Mouse (Mus musculus) ES-Bruce4 (cell line): ENCODE measurements at regions not wholly inside any gene's neighbourhood (a gene's known extent, or its start where the extent isn't known, plus 50 kb on each side); places are given as distances from the start of the nearest gene placed in this dataset.

Experiments
- H3K27ac ChIP-seq: 2 replicates; pipeline ENCODE4 v1.5.1; 2012; ENCODE audit warnings: low read length, inconsistent platforms; ENCODE audit not compliant: insufficient read depth
- H3K27me3 ChIP-seq: 2 replicates; pipeline ENCODE4 v1.6.1; 2012; ENCODE audit warnings: mild to moderate bottlenecking, low read length, inconsistent platforms; ENCODE audit not compliant: control insufficient read depth, poor library complexity, insufficient read depth, severe bottlenecking
- H3K36me3 ChIP-seq: 2 replicates; pipeline ENCODE4 v1.6.1; 2012; ENCODE audit warnings: inconsistent platforms, mild to moderate bottlenecking, low read length, moderate library complexity; ENCODE audit not compliant: control insufficient read depth, poor library complexity, insufficient read depth, severe bottlenecking
- H3K4me1 ChIP-seq: one replicate; pipeline ENCODE4 v1.8.1; 2011; ENCODE audit warnings: low read length; ENCODE audit not compliant: control insufficient read depth, insufficient read depth
- H3K4me3 ChIP-seq: 2 replicates; pipeline ENCODE4 v1.5.1; 2011; ENCODE audit warnings: low read depth, mild to moderate bottlenecking, low read length
- H3K9ac ChIP-seq: 2 replicates; pipeline ENCODE4 v1.6.1; 2012; ENCODE audit warnings: low read depth, mild to moderate bottlenecking, inconsistent platforms; ENCODE audit not compliant: poor library complexity, severe bottlenecking
- H3K9me3 ChIP-seq: replicated peaks from 2 replicates; pipeline ENCODE4 v1.6.1; 2012; ENCODE audit warnings: mild to moderate bottlenecking, low read length, inconsistent platforms; ENCODE audit not compliant: control insufficient read depth, poor library complexity, insufficient read depth, severe bottlenecking
- CTCF ChIP-seq: IDR thresholded peaks from one replicate; pipeline ENCODE4 v1.8.1; 2011; ENCODE audit warnings: low read depth, low read length
- EP300 ChIP-seq: IDR thresholded peaks from 2 replicates; pipeline ENCODE4 v1.6.1; 2011; ENCODE audit warnings: low read depth, low read length; ENCODE audit not compliant: insufficient read depth
- POLR2A ChIP-seq: IDR thresholded peaks from one replicate; pipeline ENCODE4 v1.8.1; 2011; ENCODE audit warnings: low read length; ENCODE audit not compliant: insufficient read depth

DNA sequence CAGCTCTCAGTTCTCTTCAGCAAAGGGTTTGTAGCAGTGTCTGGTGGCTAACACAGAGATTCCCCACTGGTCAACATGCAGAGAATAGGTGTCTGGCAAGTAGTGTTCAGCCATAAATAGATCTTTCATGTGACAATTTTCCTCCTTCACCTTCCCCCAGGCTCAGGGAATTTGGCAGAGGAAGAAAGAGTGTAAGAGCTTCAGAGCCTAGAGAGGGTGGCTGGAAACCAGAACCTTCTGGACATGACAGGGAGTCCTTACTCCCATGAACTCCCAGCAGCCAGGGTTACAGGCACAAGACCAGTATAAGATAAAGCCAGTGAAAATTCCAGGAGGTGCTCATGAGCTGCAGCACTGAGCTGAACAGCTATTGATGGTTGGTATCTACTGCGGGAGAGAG is 251.1 kb downstream of the Nedd1 start:
- H3K36me3 ChIP-seq = no peaks in the 10 kb centered on the region

DNA sequence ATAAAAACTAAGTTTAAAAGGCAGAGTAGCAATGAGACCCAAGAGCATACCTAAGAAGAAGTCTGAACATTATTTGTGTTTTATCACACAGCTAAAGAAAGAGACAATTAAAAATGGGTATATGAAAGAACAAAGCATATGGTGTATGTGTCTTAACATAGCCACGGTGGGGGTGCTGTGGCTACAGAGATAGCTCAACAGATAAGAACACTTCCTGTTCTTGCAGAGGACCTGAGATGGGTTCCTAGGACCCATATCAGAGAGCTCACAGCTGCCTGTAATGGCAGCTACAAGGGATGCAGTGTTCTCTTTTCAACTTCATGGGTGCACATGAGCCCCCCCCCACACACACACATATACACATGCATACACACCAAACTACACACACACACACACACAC is 267.0 kb downstream of the Nedd1 start:
- Histone ChIP-seq H3K36me3 (no peaks in the 10 kb centered on the region), H3K27me3 (no peaks in the 10 kb centered on the region), H3K9ac (no peak overlapping the region), H3K4me1 (no peaks in the 10 kb centered on the region), H3K9me3 (no peaks in the 10 kb centered on the region), H3K4me3 (no peak overlapping the region), H3K27ac (no peak overlapping the region)
- TF ChIP-seq EP300 (no peak), CTCF (no peak), POLR2A (no peak)

More for the DNA sequence above, 251.1 kb downstream of the Nedd1 start:
- no peak overlapping the region for H3K4me3 ChIP-seq
- H3K9me3 ChIP-seq = no peaks in the 10 kb centered on the region
- no peak overlapping the region for H3K9ac ChIP-seq
- no peaks in the 10 kb centered on the region for H3K4me1 ChIP-seq
- TF ChIP-seq EP300 = no peak
- no peak for TF ChIP-seq POLR2A
- TF ChIP-seq CTCF = no peak
- no peak overlapping the region for H3K27ac ChIP-seq
- H3K27me3 ChIP-seq = no peaks in the 10 kb centered on the region

DNA sequence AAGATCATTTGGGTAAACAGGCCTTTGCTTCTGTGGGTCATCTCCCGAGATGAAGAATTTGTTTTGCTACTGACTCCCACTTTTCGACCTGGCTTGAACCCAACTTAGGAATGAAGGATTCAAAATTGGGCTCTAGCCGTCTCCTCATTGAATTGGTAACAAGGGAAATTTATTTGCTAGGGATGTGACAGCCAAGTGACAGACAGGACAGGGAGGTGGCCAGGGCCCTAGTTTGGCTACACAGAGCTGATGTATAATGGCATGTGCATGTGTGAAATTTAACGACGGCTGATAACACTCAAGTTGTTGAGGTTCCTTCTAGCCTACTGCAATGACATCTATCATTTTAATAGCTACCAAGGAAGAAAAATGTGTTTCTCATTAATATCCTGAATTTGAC is 268.7 kb downstream of the Nedd1 start:
- Histone ChIP-seq H3K9me3 (no peaks in the 10 kb centered on the region), H3K9ac (no peak overlapping the region), H3K4me1 (no peaks in the 10 kb centered on the region), H3K27me3 (no peaks in the 10 kb centered on the region), H3K4me3 (no peak overlapping the region), H3K36me3 (no peaks in the 10 kb centered on the region), H3K27ac (no peak overlapping the region)
- TF ChIP-seq EP300 = no peak
- no peak for TF ChIP-seq CTCF
- no peak for TF ChIP-seq POLR2A

DNA sequence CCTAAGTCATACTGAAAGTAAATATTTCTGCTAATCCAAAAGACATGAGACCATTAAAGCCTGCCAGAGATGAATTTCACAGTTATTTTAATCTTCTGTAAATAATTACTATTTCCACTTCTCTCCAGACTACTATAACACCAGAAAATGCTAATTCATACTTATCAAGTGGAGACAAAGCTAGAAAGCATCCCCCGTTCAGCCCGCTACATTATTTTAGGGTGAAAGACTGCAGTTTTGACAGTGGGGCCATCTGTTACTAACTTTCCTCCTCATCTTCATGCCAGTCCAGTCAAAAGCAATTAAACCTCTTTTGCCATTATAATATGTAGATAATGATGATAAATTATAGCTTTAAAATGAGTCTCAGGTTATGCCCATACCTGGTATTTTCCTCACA is 276.3 kb downstream of the Nedd1 start:
- Histone ChIP-seq H3K27ac (no peak overlapping the region), H3K4me3 (no peak overlapping the region), H3K4me1 (no peaks in the 10 kb centered on the region), H3K9me3 (no peaks in the 10 kb centered on the region), H3K9ac (no peak overlapping the region), H3K36me3 (no peaks in the 10 kb centered on the region), H3K27me3 (no peaks in the 10 kb centered on the region)
- TF ChIP-seq EP300 = no peak
- no peak for TF ChIP-seq CTCF
- no peak for TF ChIP-seq POLR2A

DNA sequence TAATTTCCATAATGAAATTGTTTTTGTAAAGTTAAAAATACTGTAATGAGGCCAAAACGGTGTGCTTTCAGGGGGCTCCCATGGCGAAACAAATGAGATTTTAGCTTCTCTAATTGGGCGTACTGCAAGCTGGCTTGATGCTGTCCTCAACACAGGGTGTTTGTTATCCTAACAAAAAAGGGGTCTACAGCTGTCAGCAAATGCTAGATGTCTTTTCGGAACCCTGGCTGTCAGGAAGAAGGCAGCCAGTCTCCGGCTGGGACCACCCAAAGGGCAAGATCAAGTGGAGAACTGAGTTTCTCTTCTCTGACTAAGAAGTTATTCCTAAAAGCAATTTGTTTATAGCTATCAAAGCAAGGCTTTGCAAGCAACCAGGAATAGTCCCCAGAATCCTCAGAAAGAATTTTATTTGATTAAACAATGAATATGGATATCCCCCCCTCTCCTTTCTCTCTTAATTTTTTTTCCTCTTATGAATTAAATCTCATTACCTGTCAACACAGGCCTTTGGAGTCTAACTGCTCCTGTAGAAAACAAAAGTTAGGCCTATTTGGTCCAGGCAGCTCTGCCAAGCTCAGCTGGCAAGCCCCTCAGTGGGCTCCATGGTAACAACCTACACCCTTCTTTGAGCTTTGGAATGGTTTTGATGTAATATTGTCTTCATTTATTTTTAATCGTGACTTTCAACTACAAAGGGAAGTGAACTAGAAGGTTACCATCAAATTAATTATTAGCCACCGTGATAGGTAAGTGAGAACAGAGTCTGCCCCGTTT is 283.4 kb downstream of the Nedd1 start:
- H3K9ac ChIP-seq = no peak overlapping the region
- TF ChIP-seq POLR2A (no peak), EP300 (no peak), CTCF (no peak)
- H3K27me3 ChIP-seq = no peaks in the 10 kb centered on the region
- no peaks in the 10 kb centered on the region for H3K4me1 ChIP-seq
- no peaks in the 10 kb centered on the region for H3K9me3 ChIP-seq
- no peak overlapping the region for H3K27ac ChIP-seq
- H3K36me3 ChIP-seq = no peaks in the 10 kb centered on the region
- H3K4me3 ChIP-seq = no peak overlapping the region

DNA sequence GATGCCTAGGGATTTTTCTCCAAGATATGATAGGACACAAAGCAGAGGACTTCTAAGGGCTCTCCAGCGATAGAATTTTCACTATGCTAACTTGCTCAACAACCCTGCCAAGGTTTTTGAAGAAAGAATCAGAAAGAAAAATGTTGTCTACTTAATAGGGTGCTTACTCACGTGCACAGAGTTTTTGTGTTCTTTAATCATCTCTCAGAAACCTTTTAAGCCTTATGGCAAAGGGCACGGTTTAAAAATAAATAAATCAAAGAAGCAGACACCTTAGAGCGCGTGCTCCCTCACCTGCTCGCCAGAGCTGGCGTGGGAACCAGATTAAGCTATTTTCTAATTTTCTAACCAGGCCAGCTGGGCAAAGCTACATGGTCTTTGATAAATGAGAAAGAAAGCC is 293.0 kb downstream of the Nedd1 start:
- TF ChIP-seq POLR2A (no peak), CTCF (no peak), EP300 (no peak)
- no peaks in the 10 kb centered on the region for H3K27me3 ChIP-seq
- no peak overlapping the region for H3K27ac ChIP-seq
- no peak overlapping the region for H3K4me3 ChIP-seq
- H3K4me1 ChIP-seq = no peaks in the 10 kb centered on the region
- H3K36me3 ChIP-seq = no peaks in the 10 kb centered on the region
- no peak overlapping the region for H3K9ac ChIP-seq
- no peaks in the 10 kb centered on the region for H3K9me3 ChIP-seq
